ENCODE assay signal across 13 mouse cellular contexts in the genomic region with DNA sequence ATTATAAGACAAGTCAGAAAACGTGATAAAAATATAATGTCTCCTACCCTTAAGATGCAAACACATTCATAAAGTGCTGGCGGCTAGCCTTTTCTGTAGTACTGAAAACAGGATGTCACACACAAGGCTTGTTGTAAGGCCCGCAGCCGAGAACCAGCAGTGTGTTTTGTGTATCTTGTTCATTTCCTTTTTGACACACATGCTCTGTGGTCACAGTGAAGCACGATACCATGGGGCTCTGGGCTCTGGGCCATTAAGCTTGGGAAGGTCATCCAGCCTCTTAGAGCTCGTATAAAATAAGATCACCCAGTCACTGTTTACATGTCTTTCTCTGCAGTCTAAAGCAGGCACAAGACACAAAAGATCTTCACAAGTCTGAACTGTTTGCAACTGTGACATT.
A peak's percentile ranks its signal among the peaks of the same experiment; 100 is the strongest.
DNase-seq lines count a peak whose midpoint lies in the region; ATAC-seq and TF ChIP-seq lines count a peak whose summit lies in the region.
"Had no signal": no experiment of that assay in that cellular context is flagged by ENCODE, and none has a peak within 500 bp of the region (broad histone marks: within the 10 kb centered on the region; RNA-seq: fewer than 3 reads in every experiment).

No protein-coding gene starts in this region.

- WGBS in forebrain, postnatal 0 days = 40% methylated on average over 6 of the region's 6 CpGs
- 80% methylated on average over 6 of the region's 6 CpGs for WGBS in forebrain, embryonic 11.5 days
- 74% methylated on average over 6 of the region's 6 CpGs for WGBS in midbrain, embryonic 13.5 days

- no peak overlapping the region for H3K4me2 ChIP-seq in forebrain, postnatal 0 days (ENCODE audit: low read depth)
- no peak overlapping the region for H3K4me2 ChIP-seq in forebrain, embryonic 11.5 days (ENCODE audit: low read depth, low read length, severe bottlenecking)
- H3K4me2 ChIP-seq in midbrain, embryonic 13.5 days (replicated peaks) = no peak overlapping the region
- H3K4me2 ChIP-seq: embryonic facial prominence, embryonic 15.5 days; limb, embryonic 12.5 days; lung, embryonic 15.5 days had no signal

- no peak overlapping the region for H3K9ac ChIP-seq in forebrain, postnatal 0 days
- H3K9ac ChIP-seq in forebrain, embryonic 11.5 days (ENCODE audit: low read length) = no peak overlapping the region
- no peak overlapping the region for H3K9ac ChIP-seq in midbrain, embryonic 13.5 days (replicated peaks)
- H3K9ac ChIP-seq: embryonic facial prominence, embryonic 15.5 days; limb, embryonic 12.5 days; lung, embryonic 15.5 days had no signal

- H3K9me3 ChIP-seq in forebrain, postnatal 0 days (ENCODE audit: low read length) = no peaks in the 10 kb centered on the region
- no peaks in the 10 kb centered on the region for H3K9me3 ChIP-seq in forebrain, embryonic 11.5 days (ENCODE audit: control insufficient read depth, low read length)
- H3K9me3 ChIP-seq in midbrain, embryonic 13.5 days = no peaks in the 10 kb centered on the region
- H3K9me3 ChIP-seq: embryonic facial prominence, embryonic 15.5 days; limb, embryonic 12.5 days; lung, embryonic 15.5 days had no signal

- H3K36me3 ChIP-seq in forebrain, postnatal 0 days (ENCODE audit: insufficient read depth) = peaks cover 20% of the 10 kb centered on the region
- no peaks in the 10 kb centered on the region for H3K36me3 ChIP-seq in forebrain, embryonic 11.5 days (ENCODE audit: control insufficient read depth, insufficient read depth, low read length)
- peaks cover 2% of the 10 kb centered on the region for H3K36me3 ChIP-seq in midbrain, embryonic 13.5 days
- H3K36me3 ChIP-seq: embryonic facial prominence, embryonic 15.5 days; limb, embryonic 12.5 days; lung, embryonic 15.5 days had no signal

- peaks cover 13% of the 10 kb centered on the region for H3K4me1 ChIP-seq in forebrain, postnatal 0 days (ENCODE audit: insufficient read depth)
- H3K4me1 ChIP-seq in forebrain, embryonic 11.5 days (replicated peaks; ENCODE audit: control insufficient read depth, insufficient read depth, low read length) = peaks cover 3% of the 10 kb centered on the region; the same call in 1 of the 2 replicates
- H3K4me1 ChIP-seq in midbrain, embryonic 13.5 days (replicated peaks) = peaks cover 39% of the 10 kb centered on the region
- H3K4me1 ChIP-seq: embryonic facial prominence, embryonic 15.5 days; limb, embryonic 12.5 days had no signal

- DNase-seq in forebrain, postnatal 0 days = no peak
- DNase-seq in forebrain, embryonic 11.5 days (ENCODE audit: low spot score) = no peak
- DNase-seq in kidney, postnatal 14 days = peak; percentile 4
- no peak for DNase-seq in kidney, adult 8-10 months
- DNase-seq in gastrocnemius, postnatal 25 days = peak; percentile 45
- DNase-seq in embryo, embryonic 9.5 days (ENCODE audit: extremely low spot score) = no peak
- no peak for DNase-seq in left cerebral cortex, postnatal 10 days (ENCODE audit: extremely low spot score in 1 of 2, low spot score in 2 of 2)
- DNase-seq: B cell, adult 2 months; thymus, postnatal 25 days had no signal

- no peak overlapping the region for H3K27ac ChIP-seq in forebrain, postnatal 0 days (ENCODE audit: low read depth, low read length)
- no peak overlapping the region for H3K27ac ChIP-seq in forebrain, embryonic 11.5 days (ENCODE audit: low read depth, low read length)
- H3K27ac ChIP-seq in midbrain, embryonic 13.5 days = peak overlapping the region; percentile 87
- H3K27ac ChIP-seq: embryonic facial prominence, embryonic 15.5 days; limb, embryonic 12.5 days; lung, embryonic 15.5 days had no signal

- 0 out of 2 replicates have a peak, but pooled peaks have one; percentile 14 for ATAC-seq in forebrain, postnatal 0 days
- no peak for ATAC-seq in forebrain, embryonic 11.5 days (replicated peaks; ENCODE audit: low FRiP score)
- ATAC-seq in midbrain, embryonic 13.5 days = no peak

- H3K4me3 ChIP-seq in forebrain, postnatal 0 days (ENCODE audit: low read depth, low read length) = no peak overlapping the region
- H3K4me3 ChIP-seq in forebrain, embryonic 11.5 days (ENCODE audit: low read depth, low read length) = no peak overlapping the region
- H3K4me3 ChIP-seq in midbrain, embryonic 13.5 days (replicated peaks) = no peak overlapping the region
- H3K4me3 ChIP-seq: embryonic facial prominence, embryonic 15.5 days; limb, embryonic 12.5 days; lung, embryonic 15.5 days had no signal

- H3K27me3 ChIP-seq in forebrain, postnatal 0 days (ENCODE audit: insufficient read depth, low read length) = no peaks in the 10 kb centered on the region
- H3K27me3 ChIP-seq in forebrain, embryonic 11.5 days (ENCODE audit: control insufficient read depth, insufficient read depth, low read length) = no peaks in the 10 kb centered on the region
- no peaks in the 10 kb centered on the region for H3K27me3 ChIP-seq in midbrain, embryonic 13.5 days
- H3K27me3 ChIP-seq: embryonic facial prominence, embryonic 15.5 days; limb, embryonic 12.5 days; lung, embryonic 15.5 days had no signal

- no peak for TF ChIP-seq CTCF in forebrain, postnatal 0 days (IDR thresholded peaks at IDR 0.05; ENCODE audit: low read depth)

- intact Hi-C loops in left cerebral cortex, postnatal 10 days (cut with DNase I) = no loop called here

Comparison
In these comparisons a context has a peak if more than half of its experiments do, and no peak if none do; other contexts are left out.
1. DNase-seq: peak in kidney, postnatal 14 days (single experiment) and gastrocnemius, postnatal 25 days (single experiment); none in forebrain, postnatal 0 days (single experiment), forebrain, embryonic 11.5 days (single experiment), kidney, adult 8-10 months (0 of 2), embryo, embryonic 9.5 days (single experiment) and left cerebral cortex, postnatal 10 days (0 of 2).